Mouse (Mus musculus): ENCODE data around the gene Acot2. TPM values are rescaled to one million over a fixed set of nuclear protein-coding genes. Genes with fewer than 3 reads are reported as not detected.
"Not testable (repeated sequence)": the region's sequence is repeated elsewhere in the genome, so short reads cannot be mapped to it uniquely, and the experiment has no call there.

Gene Acot2
- polyA plus RNA-seq, 1 experiment from 2014 or later = 10.8 TPM

DNA sequence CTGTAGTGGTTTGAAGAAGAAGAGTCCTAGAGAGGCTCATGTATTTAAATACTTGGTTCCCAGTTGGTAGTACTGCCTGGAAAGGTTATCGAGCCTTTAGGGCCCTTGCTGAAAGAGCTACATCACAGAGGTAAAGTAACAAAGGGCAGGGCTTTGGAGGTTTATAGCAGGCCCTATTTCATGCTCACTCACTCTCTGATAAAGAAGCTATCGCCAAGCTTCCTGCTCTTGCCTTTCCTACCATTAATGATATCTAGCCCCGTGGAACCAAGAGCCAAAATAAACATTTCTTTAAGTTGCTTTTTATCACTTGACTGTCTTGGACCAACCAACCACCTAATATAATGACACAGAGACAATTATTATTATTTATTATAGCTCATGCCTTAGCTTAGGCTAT lies 12.8 kb downstream of the Acot2 start:
- H3K4me1 ChIP-seq (ENCODE audit: control insufficient read depth, insufficient read depth, low read length) = no peaks in the 10 kb centered on the region; the same call in 1 of the 2 replicates
- no peak overlapping the region for H3K9ac ChIP-seq (replicated peaks; ENCODE audit: low read length)
- no peaks in the 10 kb centered on the region for H3K27me3 ChIP-seq (ENCODE audit: control insufficient read depth, insufficient read depth, low read length)
- H3K9me3 ChIP-seq (replicated peaks; ENCODE audit: control insufficient read depth, low read length) = no peaks in the 10 kb centered on the region
- DNase-seq (ENCODE audit: low spot score) (no peak), ATAC-seq (replicated peaks; ENCODE audit: insufficient number of reproducible peaks, low FRiP score, low TSS enrichment, low read depth) (no peak)
- H3K36me3 ChIP-seq (replicated peaks; ENCODE audit: control insufficient read depth, insufficient read depth, low read depth, low read length) = no peaks in the 10 kb centered on the region
- WGBS = 91% methylated on average over 3 of the region's 3 CpGs
- H3K27ac ChIP-seq (replicated peaks; ENCODE audit: low read depth, low read length) = no peak overlapping the region
- H3K4me2 ChIP-seq (ENCODE audit: low read depth, low read length) = no peak overlapping the region
- H3K4me3 ChIP-seq (ENCODE audit: low read depth, low read length) = no peak overlapping the region

DNA sequence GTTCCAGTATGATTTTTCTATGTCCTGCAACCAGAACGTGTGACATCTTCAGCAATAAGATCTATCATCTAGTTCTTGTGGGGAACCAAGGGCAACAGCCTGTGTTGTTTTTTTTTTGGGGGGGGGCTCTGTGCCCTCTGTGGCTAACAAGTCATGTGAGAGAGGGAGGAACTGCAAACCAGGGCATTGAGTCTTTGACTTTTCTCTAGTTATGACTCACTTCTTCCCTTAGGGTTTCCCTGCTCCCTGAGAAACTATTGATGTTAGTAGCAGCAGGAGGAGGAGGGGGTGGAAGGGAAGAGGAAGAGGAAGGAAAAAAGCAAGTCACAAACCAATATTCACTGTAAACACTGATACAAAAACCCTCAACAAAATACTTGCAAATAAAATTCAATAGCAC lies 16.2 kb downstream of the Acot2 start:
- Histone ChIP-seq H3K27me3 (ENCODE audit: control insufficient read depth, insufficient read depth, low read length) (no peaks in the 10 kb centered on the region), H3K27ac (replicated peaks; ENCODE audit: low read depth, low read length) (no peak overlapping the region), H3K36me3 (replicated peaks; ENCODE audit: control insufficient read depth, insufficient read depth, low read depth, low read length) (no peaks in the 10 kb centered on the region), H3K9ac (replicated peaks; ENCODE audit: low read length) (no peak overlapping the region), H3K4me3 (ENCODE audit: low read depth, low read length) (no peak overlapping the region), H3K4me2 (ENCODE audit: low read depth, low read length) (no peak overlapping the region), H3K9me3 (replicated peaks; ENCODE audit: control insufficient read depth, low read length) (no peaks in the 10 kb centered on the region), H3K4me1 (ENCODE audit: control insufficient read depth, insufficient read depth, low read length) (no peaks in the 10 kb centered on the region)
- 97% methylated on average over 1 of the region's 1 CpGs for WGBS
- ATAC-seq (replicated peaks; ENCODE audit: insufficient number of reproducible peaks, low FRiP score, low TSS enrichment, low read depth) = no peak
- DNase-seq (ENCODE audit: low spot score) = no peak

DNA sequence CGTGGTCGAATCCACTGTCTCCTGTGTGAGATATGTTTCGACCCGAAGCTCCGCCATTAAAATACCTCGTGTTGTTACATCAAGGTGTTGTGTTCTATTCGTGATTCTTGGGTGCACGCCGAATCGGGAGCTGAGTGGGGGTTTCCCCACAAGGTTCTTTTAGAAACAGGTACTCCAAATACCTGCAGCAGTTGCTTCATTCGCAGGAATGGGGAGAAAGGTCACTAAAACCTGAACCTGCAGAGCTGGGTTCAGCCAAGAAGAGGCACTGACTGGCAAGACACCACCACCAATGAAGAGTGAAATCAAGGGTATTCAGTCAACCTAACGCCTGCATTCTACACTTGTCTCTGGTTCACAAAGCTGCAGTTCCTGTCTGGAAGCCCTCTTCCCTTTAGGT lies 20.6 kb downstream of the Acot2 start:
- Histone ChIP-seq H3K9ac (replicated peaks; ENCODE audit: low read length) (no peak overlapping the region; the same call in 1 of the 2 replicates), H3K4me1 (ENCODE audit: control insufficient read depth, insufficient read depth, low read length) (no peaks in the 10 kb centered on the region), H3K36me3 (replicated peaks; ENCODE audit: control insufficient read depth, insufficient read depth, low read depth, low read length) (no peaks in the 10 kb centered on the region), H3K4me3 (ENCODE audit: low read depth, low read length) (no peak overlapping the region), H3K9me3 (replicated peaks; ENCODE audit: control insufficient read depth, low read length) (no peaks in the 10 kb centered on the region), H3K4me2 (ENCODE audit: low read depth, low read length) (no peak overlapping the region), H3K27me3 (ENCODE audit: control insufficient read depth, insufficient read depth, low read length) (no peaks in the 10 kb centered on the region), H3K27ac (replicated peaks; ENCODE audit: low read depth, low read length) (no peak overlapping the region)
- 90% methylated on average over 11 of the region's 12 CpGs for WGBS
- no peak for DNase-seq (ENCODE audit: low spot score)
- no peak for ATAC-seq (replicated peaks; ENCODE audit: insufficient number of reproducible peaks, low FRiP score, low TSS enrichment, low read depth)

DNA sequence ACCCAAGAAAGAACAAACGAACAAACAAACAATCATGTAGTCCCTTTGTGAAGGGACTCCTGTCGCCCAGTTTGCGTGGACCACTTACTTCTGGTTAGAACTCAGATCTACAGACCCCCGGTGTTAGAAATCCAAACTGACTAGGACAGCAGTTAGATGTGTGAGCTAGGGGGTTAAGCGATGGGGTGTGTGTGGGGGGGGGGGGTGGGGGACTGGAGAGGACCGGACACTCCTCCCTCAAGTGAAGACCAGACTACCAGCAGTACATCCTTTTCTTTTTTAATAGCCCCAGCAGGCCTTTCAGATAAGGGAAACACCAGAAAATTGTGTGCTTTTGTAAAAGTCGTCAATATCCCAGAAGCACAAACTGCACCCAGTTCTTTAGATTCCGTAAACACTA lies 21.1 kb downstream of the Acot2 start:
- H3K9ac ChIP-seq (replicated peaks; ENCODE audit: low read length) = peak overlapping the region; percentile 68
- H3K4me3 ChIP-seq (ENCODE audit: low read depth, low read length) = peak overlapping the region; percentile 43

DNA sequence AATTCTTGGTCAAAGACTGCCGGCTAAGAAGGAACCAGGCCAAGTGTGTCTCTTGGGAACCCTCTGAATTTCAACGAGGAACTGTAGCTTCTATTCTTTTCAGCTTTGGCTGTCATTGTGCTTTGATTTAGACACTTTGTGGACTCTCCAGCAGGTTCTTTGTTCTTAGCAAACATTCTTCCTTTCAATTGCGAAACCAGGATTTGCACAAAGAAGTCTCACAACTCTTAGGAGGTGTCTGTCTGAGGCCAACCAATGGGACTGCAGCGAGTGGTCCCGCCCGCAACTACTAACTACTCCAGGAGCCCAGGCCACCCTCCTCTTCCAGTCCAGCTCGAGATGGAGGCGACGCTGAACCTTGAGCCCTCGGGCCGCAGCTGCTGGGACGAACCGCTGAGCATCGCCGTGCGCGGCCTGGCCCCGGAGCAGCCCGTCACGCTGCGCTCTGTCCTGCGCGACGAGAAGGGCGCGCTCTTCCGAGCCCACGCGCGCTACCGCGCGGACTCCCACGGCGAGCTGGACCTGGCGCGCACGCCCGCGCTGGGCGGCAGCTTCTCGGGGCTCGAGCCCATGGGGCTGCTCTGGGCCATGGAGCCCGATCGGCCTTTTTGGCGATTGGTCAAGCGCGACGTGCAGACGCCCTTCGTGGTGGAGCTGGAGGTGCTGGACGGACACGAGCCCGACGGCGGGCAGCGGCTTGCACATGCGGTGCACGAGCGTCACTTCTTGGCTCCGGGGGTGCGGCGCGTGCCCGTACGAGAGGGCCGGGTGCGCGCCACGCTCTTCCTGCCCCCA lies 21.7 kb downstream of the Acot2 start, which contains the start of gene Acot1:
Gene Acot1 (plus strand): TSS at position 320 of the 795 bp plus-strand sequence.
- H3K36me3 ChIP-seq (replicated peaks; ENCODE audit: control insufficient read depth, insufficient read depth, low read depth, low read length); H3K4me1 ChIP-seq (ENCODE audit: control insufficient read depth, insufficient read depth, low read length): not testable (repeated sequence)
- peak; percentile 80 for DNase-seq (ENCODE audit: low spot score)

More for the DNA sequence above, 21.1 kb downstream of the Acot2 start:
- no peak for DNase-seq (ENCODE audit: low spot score)
- Histone ChIP-seq H3K36me3 (replicated peaks; ENCODE audit: control insufficient read depth, insufficient read depth, low read depth, low read length) (no peaks in the 10 kb centered on the region), H3K27ac (replicated peaks; ENCODE audit: low read depth, low read length) (no peak overlapping the region), H3K9me3 (replicated peaks; ENCODE audit: control insufficient read depth, low read length) (no peaks in the 10 kb centered on the region), H3K4me1 (ENCODE audit: control insufficient read depth, insufficient read depth, low read length) (no peaks in the 10 kb centered on the region), H3K27me3 (ENCODE audit: control insufficient read depth, insufficient read depth, low read length) (no peaks in the 10 kb centered on the region), H3K4me2 (ENCODE audit: low read depth, low read length) (peak overlapping the region; percentile 31)
- WGBS = 66% methylated on average over 8 of the region's 8 CpGs
- ATAC-seq (replicated peaks; ENCODE audit: insufficient number of reproducible peaks, low FRiP score, low TSS enrichment, low read depth) = no peak

DNA sequence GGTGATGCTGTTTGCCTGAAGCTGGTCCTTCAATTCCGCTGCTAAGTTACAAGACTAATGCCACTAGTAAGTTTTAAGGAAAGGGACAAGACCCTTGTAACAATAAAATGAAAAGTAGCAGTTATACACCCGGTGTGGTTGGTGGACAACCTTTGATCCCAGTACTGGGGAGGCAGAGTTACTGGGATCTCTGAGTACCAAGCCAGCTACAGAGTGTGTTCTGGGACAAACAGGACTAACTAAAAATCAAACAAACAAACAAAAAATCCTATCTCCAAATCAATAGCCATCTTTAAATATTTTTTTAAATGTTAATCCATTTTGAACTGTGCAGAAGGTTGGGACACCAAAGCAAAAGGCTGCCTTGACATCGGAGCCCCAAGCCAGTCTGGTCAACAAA lies 22.5 kb downstream of the Acot2 start:
- DNase-seq (ENCODE audit: low spot score) (no peak), ATAC-seq (replicated peaks; ENCODE audit: insufficient number of reproducible peaks, low FRiP score, low TSS enrichment, low read depth) (no peak)
- no peaks in the 10 kb centered on the region for H3K36me3 ChIP-seq (replicated peaks; ENCODE audit: control insufficient read depth, insufficient read depth, low read depth, low read length)
- peak overlapping the region; percentile 31; the same call in 1 of the 2 replicates for H3K4me2 ChIP-seq (ENCODE audit: low read depth, low read length)
- no peak overlapping the region; the same call in 1 of the 2 replicates for H3K9ac ChIP-seq (replicated peaks; ENCODE audit: low read length)
- WGBS = 83% methylated on average over 3 of the region's 3 CpGs
- no peaks in the 10 kb centered on the region for H3K27me3 ChIP-seq (ENCODE audit: control insufficient read depth, insufficient read depth, low read length)
- no peaks in the 10 kb centered on the region for H3K9me3 ChIP-seq (replicated peaks; ENCODE audit: control insufficient read depth, low read length)
- H3K27ac ChIP-seq (replicated peaks; ENCODE audit: low read depth, low read length) = no peak overlapping the region
- H3K4me1 ChIP-seq (ENCODE audit: control insufficient read depth, insufficient read depth, low read length) = no peaks in the 10 kb centered on the region
- H3K4me3 ChIP-seq (ENCODE audit: low read depth, low read length) = no peak overlapping the region; the same call in 1 of the 2 replicates

More for the DNA sequence above, 21.7 kb downstream of the Acot2 start, which contains the start of gene Acot1:
- WGBS = under 1% methylated on average over 49 of the region's 70 CpGs
- not testable (repeated sequence) for H3K27me3 ChIP-seq (ENCODE audit: control insufficient read depth, insufficient read depth, low read length); H3K9me3 ChIP-seq (replicated peaks; ENCODE audit: control insufficient read depth, low read length); H3K27ac ChIP-seq (replicated peaks; ENCODE audit: low read depth, low read length)
- Histone ChIP-seq H3K4me3 (ENCODE audit: low read depth, low read length) (peak within 1 kb of the TSS; percentile 43), H3K4me2 (ENCODE audit: low read depth, low read length) (peak within 1 kb of the TSS; percentile 31), H3K9ac (replicated peaks; ENCODE audit: low read length) (peak within 1 kb of the TSS; percentile 68)
- ATAC-seq (replicated peaks; ENCODE audit: insufficient number of reproducible peaks, low FRiP score, low TSS enrichment, low read depth) = peak; percentile 93

DNA sequence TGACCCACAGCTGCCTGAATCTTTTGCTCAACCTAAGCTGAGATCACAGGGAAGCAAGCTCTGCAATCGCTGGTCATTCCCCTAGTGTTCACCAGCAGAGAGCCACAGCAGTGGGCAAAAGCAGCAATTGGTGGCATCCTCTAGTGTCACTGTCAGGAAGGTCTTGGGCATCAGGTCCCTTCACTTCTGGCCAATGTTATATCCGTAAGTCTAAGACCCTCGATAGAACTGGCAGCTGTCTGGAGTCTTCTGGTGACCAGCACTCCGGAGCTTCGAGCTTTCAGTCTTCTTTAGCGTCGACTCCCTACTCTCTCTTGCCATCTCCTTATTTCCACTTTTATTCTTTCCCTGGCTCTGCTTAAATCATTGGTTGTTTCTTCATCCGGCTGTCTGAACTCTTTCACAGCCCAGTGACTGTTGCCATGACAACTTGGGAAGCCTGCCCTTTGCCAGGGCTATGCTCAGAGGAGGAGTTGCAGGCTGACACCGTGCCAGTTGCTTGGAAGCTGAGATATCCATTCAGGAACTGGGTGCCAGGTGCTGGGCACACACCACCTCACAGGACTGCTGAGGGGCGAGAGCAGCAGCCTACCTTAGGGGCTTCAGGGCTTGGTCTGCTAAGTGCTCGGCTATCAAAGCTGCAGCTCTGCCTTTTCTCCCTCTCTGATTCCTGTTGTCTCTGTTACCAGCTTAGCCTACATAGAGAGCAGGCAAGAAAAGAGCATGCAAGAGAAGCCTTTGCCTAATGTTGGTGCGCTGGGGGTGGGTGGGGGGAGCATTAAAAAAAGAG lies 23.8 kb downstream of the Acot2 start:
- 57% methylated on average over 12 of the region's 12 CpGs for WGBS
- H3K4me2 ChIP-seq (ENCODE audit: low read depth, low read length) = peak overlapping the region; percentile 10; the same call in 1 of the 2 replicates
- no peaks in the 10 kb centered on the region for H3K27me3 ChIP-seq (ENCODE audit: control insufficient read depth, insufficient read depth, low read length)
- peak; percentile 56 for DNase-seq (ENCODE audit: low spot score)
- ATAC-seq (replicated peaks; ENCODE audit: insufficient number of reproducible peaks, low FRiP score, low TSS enrichment, low read depth) = 0 out of 2 replicates have a peak, but pooled peaks have one; percentile 39
- no peaks in the 10 kb centered on the region for H3K36me3 ChIP-seq (replicated peaks; ENCODE audit: control insufficient read depth, insufficient read depth, low read depth, low read length)
- H3K27ac ChIP-seq (replicated peaks; ENCODE audit: low read depth, low read length) = no peak overlapping the region
- H3K4me3 ChIP-seq (ENCODE audit: low read depth, low read length) = no peak overlapping the region
- H3K9ac ChIP-seq (replicated peaks; ENCODE audit: low read length) = no peak overlapping the region
- no peaks in the 10 kb centered on the region for H3K4me1 ChIP-seq (ENCODE audit: control insufficient read depth, insufficient read depth, low read length)
- no peaks in the 10 kb centered on the region for H3K9me3 ChIP-seq (replicated peaks; ENCODE audit: control insufficient read depth, low read length)

DNA sequence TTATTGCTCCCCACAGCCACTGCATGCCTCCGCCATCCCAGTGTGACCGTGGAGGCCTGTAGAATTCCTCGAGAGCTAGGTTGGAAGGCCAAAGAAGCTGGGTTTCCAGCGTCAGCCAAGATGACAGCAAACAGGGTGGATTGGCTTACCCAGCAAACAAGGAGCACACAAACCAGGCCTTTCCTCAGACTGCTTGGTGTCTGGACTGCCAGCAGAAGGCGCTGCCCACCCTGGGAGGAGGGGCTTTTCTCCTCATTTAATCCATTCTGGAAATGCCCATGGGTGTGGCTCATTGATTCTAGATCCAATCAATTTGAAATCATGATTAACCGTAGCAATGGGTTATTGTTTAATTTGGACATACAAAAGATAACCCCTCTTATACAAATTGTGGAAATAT lies 25.5 kb downstream of the Acot2 start:
- no peak overlapping the region for H3K9ac ChIP-seq (replicated peaks; ENCODE audit: low read length)
- WGBS = 69% methylated on average over 6 of the region's 6 CpGs
- no peak overlapping the region for H3K4me3 ChIP-seq (ENCODE audit: low read depth, low read length)
- H3K27me3 ChIP-seq (ENCODE audit: control insufficient read depth, insufficient read depth, low read length) = no peaks in the 10 kb centered on the region
- H3K27ac ChIP-seq (replicated peaks; ENCODE audit: low read depth, low read length) = no peak overlapping the region
- no peaks in the 10 kb centered on the region for H3K4me1 ChIP-seq (ENCODE audit: control insufficient read depth, insufficient read depth, low read length)
- ATAC-seq (replicated peaks; ENCODE audit: insufficient number of reproducible peaks, low FRiP score, low TSS enrichment, low read depth) = no peak
- no peaks in the 10 kb centered on the region for H3K36me3 ChIP-seq (replicated peaks; ENCODE audit: control insufficient read depth, insufficient read depth, low read depth, low read length)
- H3K9me3 ChIP-seq (replicated peaks; ENCODE audit: control insufficient read depth, low read length) = no peaks in the 10 kb centered on the region
- H3K4me2 ChIP-seq (ENCODE audit: low read depth, low read length) = no peak overlapping the region
- no peak for DNase-seq (ENCODE audit: low spot score)

All from embryonic facial prominence, embryonic 11.5 days (tissue).